Mouse (Mus musculus) c-Kit-negative CD71-positive TER-119-positive erythroid progenitor cells, embryonic 14.5 days (primary cell): Measurements from ENCODE around the gene AC170998.1.

Experiments used
- DNase-seq: peaks from one replicate; pipeline ENCODE4 v3.0.0-alpha.2; 2013; ENCODE audit warnings: low read depth, low spot score

AC170998.1 gene

DNA sequence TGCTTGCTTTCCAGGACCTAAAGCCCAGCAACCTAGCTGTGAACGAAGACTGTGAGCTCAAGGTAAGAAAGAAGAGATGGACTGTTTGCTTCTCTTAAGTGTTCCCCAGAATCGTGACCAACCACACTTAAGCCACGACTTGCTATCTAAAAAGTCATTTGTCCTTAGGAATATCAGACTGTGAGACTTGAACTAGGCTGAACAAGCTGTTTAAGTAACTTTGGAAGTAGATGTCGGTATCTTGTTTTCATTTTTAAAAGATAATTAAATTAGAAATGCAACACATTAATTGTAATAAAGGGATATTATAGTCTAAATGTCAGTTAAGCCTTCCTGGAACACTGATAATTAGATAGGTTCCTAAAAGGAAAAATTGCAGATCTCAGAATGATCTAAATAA lies at the start of gene AC170998.1:
AC170998.1 (plus strand) TSS at position 301 of the 400 bp plus-strand sequence.
- no peak for DNase-seq

DNA sequence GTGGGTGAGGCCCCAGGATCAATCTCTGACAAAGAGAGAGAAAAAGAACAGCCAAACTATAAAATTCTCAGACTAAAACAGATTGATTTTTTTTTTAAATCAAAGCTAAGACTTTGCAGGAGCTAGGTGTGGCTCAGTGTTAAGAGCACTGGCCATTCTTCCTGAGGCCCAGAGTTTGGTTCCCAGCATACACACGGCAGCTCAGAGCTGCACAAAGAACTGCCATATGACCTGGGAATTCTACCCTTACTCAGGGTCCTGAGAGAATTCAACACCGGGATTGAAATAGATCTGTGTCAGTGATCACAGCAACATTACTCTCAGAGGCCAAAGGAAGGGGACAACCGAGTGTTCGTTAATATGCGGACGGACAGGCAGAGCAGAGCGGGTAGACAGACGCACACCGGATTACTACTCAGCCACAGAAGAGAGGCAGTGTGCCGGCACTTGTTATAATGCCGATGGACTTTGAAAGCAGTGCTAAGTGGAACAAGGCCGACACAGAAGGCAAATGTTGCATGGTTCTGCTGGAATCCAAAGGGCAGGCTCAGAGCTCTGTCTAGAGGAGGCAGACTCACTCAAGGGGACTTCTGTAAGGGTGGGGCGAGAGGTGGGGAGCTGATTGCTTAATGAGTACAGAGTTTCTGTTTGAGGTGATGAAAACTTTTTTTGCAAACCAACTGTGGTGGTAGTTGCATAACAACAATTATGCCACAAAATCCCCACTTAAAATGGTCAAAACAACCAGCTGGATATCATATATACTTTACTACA lies 43.4 kb upstream of the AC170998.1 start:
- DNase-seq: no peak

DNA sequence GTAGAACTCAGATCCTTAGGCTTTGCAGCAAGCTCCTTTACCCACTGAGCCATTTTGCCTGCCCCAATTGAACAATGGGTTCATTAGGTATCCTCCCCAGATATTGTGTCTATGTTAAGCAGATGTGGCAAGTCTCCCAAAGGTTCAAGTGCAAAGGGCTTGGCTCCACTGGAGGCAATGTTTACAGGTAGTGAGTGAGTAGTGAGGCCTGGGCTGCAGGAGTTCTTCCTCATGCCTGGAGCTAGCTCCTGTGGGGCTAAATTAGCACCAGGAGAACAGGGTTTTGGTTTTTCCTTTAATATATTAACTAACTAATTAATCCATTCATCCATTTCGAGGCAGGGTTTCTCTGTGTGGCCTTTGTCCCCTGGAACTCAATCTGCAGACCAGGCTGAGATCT lies 42.3 kb upstream of the AC170998.1 start:
- no peak for DNase-seq

DNA sequence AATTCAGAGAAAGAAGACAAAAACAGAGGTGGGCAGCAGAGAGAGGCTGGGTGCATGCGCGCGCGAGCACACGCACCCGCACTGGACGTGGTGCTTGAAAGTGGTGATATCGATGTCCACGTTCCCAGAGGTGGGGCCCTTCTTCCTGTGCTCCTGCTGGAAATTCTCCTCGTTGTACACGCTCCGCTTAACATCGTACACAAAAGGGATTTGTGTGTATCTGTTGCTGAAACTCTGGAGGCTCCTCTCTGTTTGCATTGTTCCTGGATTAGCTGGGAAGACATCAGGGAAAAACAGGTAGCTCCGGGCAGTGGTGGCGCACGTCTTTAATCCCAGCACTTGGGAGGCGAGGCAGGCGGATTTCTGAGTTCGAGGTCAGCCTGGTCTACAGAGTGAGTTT lies 41.3 kb upstream of the AC170998.1 start:
- DNase-seq: no peak

DNA sequence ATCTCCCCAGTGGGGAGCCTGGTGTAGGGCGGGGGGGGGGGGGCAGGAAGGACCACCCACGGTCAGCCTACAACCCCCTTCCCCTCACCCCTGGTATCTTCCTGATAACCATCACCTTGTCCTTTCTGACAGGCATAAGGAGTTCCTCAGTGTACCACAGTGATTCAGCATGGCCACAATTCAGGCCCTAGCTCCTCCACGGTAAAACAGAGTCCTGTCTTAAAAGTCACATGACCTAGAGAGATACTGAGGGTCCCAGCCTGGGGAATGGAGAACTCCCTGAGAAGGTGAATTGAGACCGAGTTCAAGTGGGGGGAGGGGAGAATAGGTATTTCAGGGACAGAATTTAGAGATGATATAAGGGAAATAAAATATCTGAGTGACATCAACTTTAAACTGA lies 38.5 kb upstream of the AC170998.1 start:
- DNase-seq: no peak

DNA sequence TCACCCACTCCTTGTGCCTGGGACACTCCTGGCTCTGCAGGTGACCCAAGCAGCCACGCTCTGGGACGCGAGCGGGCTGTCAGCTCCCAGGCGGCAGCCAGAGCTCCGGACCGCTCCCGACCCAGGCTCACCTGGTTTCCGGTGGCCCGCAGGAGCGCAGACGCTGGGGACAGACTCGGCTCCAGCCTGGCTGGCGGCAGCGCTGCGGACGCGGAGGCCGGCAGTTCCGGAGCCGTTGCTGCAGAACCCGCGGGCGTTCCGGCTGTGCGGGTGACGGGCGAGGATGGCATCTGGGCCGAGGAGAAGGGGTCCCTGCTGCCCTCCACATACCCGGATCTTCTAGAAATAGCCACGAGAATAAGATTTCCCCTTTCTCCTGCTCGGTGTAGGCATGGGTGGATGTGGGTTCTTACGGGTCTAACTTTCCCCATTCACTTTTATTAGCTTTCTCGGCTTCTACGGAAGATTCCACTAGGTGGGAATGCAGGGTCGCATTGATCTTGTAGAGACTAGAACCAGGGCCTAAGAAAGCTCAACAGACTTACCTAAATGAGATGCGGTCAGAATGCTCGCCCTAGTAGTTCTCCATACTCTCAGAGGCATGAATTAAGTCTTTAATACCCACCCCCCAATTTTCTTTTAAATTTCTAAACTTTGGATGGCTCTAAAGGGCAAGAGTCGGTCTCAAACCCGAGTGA lies 36.1 kb upstream of the AC170998.1 start, which contains the start of gene Slc26a8:
Slc26a8 (minus strand) TSS at position 648 of the 698 bp plus-strand sequence.
- DNase-seq: no peak

DNA sequence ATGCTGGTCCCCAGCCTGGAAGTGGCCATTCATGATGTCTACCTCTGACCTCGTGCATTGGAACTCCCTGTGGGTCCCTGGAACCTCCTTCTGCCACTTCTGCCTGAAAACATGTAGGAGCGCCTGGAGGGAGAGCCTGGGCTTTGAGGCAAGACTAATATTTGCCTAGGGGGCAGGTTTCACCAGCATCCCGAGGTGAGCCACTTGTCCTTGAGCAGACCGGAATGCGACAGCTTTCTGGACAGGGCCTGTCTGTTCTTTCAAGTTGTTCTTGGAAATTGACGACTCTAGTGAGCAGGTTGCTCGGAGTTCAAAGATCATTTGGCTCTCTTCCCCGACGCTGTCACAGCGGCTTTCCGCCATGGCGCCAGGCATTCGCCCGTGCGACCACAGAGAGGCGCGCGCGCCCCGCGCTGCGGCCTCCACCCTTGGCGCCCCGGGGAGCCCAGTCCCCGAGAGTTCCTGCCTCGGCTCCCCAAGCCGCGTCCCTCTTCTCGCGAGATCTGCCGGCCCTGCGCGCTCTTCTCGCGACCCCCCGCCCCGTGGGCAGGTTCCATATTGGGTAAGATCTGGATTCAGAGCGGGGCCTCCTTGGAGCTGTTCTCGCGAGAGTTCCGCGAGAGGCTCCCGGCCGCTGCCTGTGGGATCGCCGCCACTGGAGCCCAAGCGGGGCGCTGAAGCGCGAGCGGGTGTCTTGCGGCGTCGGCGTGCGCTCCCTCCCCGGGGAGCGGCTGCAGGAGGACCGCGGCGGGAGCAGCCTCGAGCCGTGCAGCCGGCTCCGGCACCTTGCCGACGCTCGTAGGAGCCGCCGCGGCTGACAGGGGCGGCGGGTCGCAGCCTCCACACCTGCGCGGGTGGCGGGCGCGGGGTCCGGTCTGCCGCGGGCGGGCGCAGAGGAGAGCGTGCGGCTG lies 34.9 kb upstream of the AC170998.1 start, which contains the start of gene Mapk14:
Mapk14 (plus strand) TSS at position 554 of the 911 bp plus-strand sequence.
- peak; percentile 99 for DNase-seq

DNA sequence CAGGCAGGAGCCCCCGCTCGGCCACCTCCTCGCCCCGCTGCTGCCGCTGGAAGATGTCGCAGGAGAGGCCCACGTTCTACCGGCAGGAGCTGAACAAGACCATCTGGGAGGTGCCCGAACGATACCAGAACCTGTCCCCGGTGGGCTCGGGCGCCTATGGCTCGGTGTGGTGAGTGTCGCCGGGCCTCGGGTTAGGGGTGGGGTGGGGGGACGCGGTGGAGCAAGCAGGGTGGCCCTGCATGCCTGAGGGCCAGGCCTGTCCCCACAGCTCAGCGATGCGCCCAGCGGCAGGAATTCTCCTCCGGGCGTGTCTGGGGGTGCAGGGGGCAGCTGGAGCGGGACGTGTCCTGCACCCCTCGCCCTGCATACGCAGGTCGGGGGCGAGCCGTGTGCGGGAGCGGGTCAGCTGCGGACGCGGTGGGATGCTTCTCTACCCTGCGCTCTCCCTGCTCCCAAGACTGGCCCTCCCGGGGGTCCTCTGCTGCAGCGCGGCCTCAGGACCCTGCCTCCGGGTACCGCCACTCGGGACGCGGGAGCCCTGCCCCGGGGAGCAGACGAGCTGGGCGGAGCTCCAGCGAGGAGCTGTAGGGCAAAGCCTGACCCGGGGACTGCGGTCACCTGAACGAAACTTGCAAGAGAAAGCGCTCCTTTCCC lies 34.1 kb upstream of the AC170998.1 start:
- peak; percentile 43 for DNase-seq

DNA sequence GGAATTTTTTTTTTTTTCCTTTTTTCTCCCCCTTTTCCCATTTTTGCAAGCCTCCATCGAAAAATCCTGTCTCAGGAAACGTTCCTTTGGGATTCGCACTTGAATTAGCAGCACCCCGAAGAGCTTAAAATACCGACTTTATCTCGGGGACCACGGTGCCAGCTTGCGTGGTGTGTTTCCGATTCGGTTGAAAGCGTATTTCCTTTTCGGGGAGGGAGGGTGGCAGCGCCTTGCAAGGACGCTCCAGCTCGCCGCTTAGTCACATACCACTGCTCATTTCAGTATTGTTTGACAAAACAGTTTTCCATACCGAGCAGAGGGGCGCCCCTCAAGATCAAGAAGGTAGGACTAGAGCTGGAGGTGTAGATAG lies 33.6 kb upstream of the AC170998.1 start:
- DNase-seq: peak; percentile 50

DNA sequence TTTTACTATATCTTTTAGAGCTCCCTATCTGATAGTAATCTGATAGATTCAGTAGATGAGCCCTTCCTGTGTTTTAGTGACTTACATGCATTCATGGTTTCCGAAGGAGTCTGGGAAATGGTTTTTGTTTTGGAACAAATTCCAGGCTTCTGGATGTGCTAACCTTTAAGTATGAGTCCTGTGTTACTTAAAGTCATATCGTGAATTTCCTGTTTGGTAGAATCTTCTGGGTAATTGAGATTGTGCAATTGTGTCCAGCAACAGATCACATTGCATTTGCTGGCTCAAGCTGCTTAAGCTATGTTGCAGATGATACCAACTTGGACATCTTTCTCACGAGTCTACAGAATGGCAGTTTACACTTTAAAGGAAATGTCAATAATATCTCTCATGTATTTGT lies 32.8 kb upstream of the AC170998.1 start:
- no peak for DNase-seq

DNA sequence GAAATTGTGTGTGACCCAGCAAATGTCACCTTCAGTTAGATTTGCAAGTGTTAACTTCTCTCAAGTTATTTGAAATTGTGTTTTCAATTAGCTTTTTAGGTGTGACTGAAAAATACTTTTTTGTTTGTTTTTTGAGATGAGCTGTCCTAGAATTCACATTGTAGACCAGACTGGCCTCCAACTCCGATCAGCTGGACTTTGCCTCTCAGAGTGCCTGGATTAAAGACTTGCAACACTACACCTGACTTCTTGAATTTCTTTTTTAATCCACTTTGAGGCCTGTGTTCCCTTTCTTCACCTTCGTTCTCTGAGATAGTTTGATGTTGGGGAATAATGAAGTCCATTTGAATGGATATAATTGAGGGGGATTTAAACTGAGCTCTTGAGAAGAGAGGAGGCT lies 31.8 kb upstream of the AC170998.1 start:
- no peak for DNase-seq

DNA sequence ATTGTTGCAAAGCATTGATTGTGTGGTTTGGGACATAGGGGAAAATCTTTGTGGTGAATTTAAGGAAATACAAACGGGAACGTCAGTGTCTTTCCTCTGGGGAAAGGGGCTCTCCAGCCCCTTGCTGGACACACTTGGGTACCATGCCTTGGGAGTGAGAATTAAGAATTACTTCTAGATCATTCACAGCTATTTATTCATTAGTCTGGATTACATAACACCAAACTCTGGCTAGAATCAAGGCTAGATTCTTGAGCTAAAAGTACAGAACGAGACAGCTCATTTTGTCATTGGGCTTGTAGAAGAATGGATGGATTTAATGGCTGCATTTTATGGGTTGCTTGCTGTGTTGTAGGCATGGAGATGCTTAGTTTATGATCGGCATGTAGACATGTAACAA lies 31.1 kb upstream of the AC170998.1 start:
- DNase-seq: no peak

DNA sequence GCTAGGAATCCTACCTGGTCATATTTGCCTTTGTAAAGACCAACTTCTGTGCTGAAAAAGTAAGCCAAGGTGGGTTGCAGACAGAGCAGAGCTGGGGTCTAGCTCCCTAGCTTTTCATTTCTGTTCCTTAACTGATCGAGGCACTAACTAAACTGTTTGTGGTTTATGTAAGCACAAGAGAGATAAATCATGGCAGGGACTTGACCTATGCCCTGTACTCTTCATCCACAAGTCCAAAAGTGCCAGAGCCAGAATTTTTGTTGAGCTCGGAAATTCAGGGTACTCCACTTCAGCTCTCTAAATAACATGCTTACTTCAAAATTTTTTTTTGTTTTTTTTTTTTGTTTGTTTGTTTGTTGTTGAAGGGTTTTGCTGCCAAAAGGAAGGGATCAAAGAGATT lies 29.2 kb upstream of the AC170998.1 start:
- DNase-seq: no peak

DNA sequence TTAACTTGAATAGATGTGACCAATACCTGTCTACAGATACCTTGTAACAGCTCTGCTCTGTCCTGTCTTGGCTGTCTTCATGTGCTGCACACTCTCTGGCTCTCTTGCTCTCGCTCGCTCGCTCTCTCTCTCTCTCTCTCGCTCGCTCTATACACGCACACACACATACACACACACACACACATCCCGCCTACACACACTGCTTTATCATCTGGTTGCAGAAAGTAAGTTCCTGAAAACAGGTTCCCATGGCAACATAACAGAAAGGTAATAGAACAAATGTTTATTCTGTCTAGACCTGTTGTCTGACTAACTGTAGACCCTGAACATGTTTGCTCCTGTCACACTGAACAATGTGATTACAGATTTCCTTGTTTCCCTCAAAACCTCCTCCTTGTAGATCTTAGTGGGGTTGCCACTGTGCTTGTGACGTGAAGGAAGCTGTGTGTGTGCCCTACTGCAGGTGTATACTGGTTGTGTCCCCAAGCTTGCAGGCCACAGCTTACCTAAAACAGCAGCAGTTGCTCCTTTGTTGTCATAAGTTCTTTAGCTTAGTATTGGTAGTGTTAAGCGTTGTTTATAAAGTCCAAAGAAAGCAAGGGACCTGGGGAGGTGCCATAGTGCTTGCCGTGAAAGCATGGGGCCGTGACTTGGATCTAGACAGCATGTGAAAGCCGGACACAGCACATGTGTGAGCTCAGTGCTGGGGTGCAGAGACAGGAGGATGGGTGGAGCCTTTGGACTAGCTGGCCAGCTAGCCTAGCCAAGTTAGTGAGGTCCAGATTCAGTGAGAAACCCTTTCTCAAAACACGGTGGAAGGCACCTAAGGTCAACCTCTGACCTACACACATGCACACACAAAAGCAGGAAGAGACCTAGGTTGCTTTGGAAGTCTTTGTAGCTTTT lies 28.3 kb upstream of the AC170998.1 start:
- no peak for DNase-seq

DNA sequence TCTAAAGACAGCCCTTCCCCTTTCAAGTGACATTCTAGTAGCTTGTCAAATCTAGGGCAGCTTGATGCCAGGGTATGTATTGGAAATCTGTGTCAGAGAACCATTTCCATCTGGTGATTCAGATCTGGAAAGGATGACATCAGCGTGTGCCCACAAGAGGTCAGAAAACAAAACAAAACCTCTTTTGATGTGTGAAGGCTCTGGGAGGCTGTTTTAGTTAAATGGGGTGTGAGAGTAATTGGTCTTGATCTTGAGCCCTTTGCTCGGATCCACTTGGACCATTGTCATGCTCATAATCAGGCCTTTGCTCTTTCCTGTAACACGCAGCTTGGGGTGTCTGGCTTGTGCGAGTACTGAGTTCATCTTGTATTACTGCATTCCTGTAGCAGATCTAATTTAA lies 27.6 kb upstream of the AC170998.1 start:
- no peak for DNase-seq

DNA sequence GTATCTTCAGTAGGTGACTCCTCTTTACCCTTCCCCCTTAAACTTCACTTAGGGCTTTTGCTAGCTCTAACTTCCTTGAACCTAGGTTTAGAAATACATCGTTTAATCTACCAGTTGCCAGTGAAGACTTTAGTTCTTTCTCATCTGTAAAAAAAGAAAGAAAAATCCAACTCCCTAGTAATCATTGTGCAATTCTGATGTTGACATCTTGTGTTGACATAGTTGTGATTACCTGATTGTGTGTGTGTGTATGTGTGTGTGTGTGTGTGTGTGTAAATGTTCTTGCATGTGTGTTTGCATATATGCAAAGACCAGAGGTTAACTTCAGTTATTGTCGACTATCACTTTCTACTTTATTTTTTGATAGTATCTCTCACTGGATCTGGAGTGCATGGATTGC lies 27.2 kb upstream of the AC170998.1 start:
- no peak for DNase-seq

DNA sequence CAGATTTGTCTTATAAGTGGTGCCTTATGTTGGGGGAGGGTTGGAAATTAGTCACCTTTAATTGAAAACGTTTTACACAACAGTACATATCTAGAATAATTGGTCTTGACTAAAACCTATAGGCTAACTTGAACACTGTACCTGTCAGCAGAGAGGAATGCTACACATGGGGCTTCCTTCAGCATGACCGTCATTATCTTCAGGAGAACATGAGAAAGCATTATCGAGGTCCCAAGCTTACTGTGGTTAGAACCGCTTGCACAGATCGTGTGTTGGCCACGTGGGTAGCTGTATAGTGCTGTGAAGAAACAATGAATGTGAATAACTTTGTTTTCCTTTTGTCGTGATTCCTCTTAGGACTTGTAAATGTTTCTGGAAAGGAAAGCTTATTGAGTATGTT lies 26.1 kb upstream of the AC170998.1 start:
- DNase-seq: no peak

DNA sequence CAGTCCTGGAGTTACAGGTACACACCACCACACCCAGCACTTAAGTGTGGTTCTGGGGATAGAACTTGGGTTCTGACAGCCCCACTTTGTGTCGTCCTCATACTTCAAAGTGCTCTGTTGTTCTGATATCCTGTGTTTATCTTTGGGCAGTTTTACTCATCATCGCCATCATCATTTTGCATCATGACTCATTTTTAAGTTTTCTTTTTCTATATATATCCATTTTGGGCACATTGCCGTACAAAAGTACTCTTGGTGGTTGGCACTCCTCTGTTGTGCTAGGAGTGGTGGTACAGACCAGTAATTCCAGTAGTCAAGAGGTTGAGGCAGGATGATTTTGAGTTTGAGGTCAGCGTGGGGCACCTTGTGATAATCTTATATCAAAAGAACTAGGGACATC lies 24.7 kb upstream of the AC170998.1 start:
- no peak for DNase-seq

DNA sequence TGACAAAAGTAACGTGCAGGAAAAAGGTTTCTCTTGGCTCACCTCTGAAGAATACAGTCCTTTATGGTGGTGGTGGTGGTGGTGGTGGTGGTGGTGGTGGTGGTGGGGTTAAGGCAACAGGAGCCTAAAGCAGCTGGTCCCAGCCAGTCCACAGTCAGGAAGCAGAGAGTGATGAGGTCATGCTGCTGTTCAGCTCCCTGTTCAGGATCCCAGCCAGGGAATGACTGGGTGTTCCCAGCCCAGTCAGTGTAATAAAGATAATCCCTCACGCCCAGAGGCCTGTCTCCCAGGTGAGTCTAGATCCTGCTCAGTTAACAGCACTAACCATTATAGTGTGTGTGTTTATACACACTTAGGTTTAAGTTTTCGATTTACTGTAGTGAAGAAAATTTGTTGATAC lies 24.1 kb upstream of the AC170998.1 start:
- no peak for DNase-seq

DNA sequence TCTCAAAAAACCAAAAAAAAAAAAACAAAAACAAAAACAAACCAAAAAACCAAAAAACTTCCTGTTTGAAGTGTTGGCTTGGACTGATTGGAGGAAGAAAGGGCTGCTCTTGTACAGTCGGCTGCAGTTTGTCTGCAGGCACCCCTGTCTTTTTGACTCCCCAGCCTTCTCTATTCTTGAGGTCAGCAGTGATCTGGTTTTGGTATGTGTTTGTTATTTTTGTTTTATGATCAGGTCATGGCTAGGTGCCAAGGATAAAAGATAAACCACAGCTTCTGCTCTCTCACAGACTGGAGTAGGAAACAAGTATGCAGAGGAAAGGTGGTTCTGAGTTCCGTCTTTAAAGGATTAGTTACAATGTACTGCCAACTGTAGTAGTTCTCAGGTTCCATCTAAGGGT lies 23.2 kb upstream of the AC170998.1 start:
- DNase-seq: no peak

DNA sequence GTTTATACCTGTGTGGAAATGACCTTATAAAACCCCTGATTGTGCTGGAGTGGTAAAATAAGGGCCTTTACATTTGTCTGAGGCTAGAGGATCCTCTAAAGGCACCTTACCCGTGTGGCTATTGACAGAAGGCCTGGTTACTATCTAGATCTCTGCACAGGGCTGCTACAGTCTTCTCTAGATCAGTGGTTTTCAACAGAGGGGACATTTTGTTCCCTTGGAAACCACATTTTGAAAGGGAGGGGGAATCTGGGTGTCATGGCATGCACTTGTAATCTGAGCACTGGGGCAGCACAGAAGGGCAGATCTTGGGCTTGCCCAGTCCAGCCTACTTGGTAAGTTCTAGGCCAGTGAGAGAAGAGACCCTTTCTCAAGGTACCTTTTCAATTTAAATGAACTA lies 19.2 kb upstream of the AC170998.1 start:
- DNase-seq: no peak
